Mouse (Mus musculus): ENCODE data around the gene E330021D16Rik.
"Not testable (repeated sequence)": the region's sequence is repeated elsewhere in the genome, so short reads cannot be mapped to it uniquely, and the experiment has no call there.

The E330021D16Rik gene

GRCm38 (mm10) chr6:136415133-136415775 is at the start of gene E330021D16Rik:
E330021D16Rik (minus strand) TSS chr6:136415569.
- no peak for DNase-seq (ENCODE audit: low spot score in 2 of 2)

GRCm38 (mm10) chr6:136465021-136465420 is 49.7 kb upstream of the E330021D16Rik start:
- DNase-seq (ENCODE audit: low spot score in 2 of 2): no peak

- peak; percentile 46 to 51 for DNase-seq (ENCODE audit: low spot score in 2 of 2)
These were observed 48.8 kb upstream of the E330021D16Rik start for GRCm38 (mm10) chr6:136464121-136464621.

- no peak for DNase-seq (ENCODE audit: low spot score in 2 of 2)
These were observed 48.1 kb upstream of the E330021D16Rik start for GRCm38 (mm10) chr6:136463491-136463890.

GRCm38 (mm10) chr6:136459156-136459555 is 43.8 kb upstream of the E330021D16Rik start:
- no peak for DNase-seq (ENCODE audit: low spot score in 2 of 2)

GRCm38 (mm10) chr6:136456302-136456701 is 40.9 kb upstream of the E330021D16Rik start:
- DNase-seq (ENCODE audit: low spot score in 2 of 2): no peak

- peak in 1 of 2 experiments; percentile 22 for DNase-seq (ENCODE audit: low spot score in 2 of 2)
These were observed 40.3 kb upstream of the E330021D16Rik start for GRCm38 (mm10) chr6:136455696-136456095.

- no peak for DNase-seq (ENCODE audit: low spot score in 2 of 2)
These were observed 37.3 kb upstream of the E330021D16Rik start for GRCm38 (mm10) chr6:136452623-136453022.

GRCm38 (mm10) chr6:136450863-136451262 is 35.5 kb upstream of the E330021D16Rik start:
- DNase-seq (ENCODE audit: low spot score in 2 of 2): no peak

- DNase-seq (ENCODE audit: low spot score in 2 of 2): no peak
These were observed 34.6 kb upstream of the E330021D16Rik start for GRCm38 (mm10) chr6:136449930-136450329.

GRCm38 (mm10) chr6:136449270-136449692 is 33.9 kb upstream of the E330021D16Rik start:
- DNase-seq (ENCODE audit: low spot score in 2 of 2): peak; percentile 66 to 70

GRCm38 (mm10) chr6:136439205-136439604 is 23.8 kb upstream of the E330021D16Rik start:
- not testable (repeated sequence) for DNase-seq (ENCODE audit: low spot score in 2 of 2)

GRCm38 (mm10) chr6:136436151-136436550 is 20.8 kb upstream of the E330021D16Rik start:
- DNase-seq (ENCODE audit: low spot score in 2 of 2): not testable (repeated sequence)

- no peak for DNase-seq (ENCODE audit: low spot score in 2 of 2)
These were observed 18.2 kb upstream of the E330021D16Rik start for GRCm38 (mm10) chr6:136433573-136433972.

- no peak for DNase-seq (ENCODE audit: low spot score in 2 of 2)
These were observed 16.5 kb upstream of the E330021D16Rik start for GRCm38 (mm10) chr6:136431896-136432248.

- DNase-seq (ENCODE audit: low spot score in 2 of 2): peak in 1 of 2 experiments; percentile 17
These were observed 16.0 kb upstream of the E330021D16Rik start for GRCm38 (mm10) chr6:136431169-136431895.

GRCm38 (mm10) chr6:136429441-136429840 is 14.1 kb upstream of the E330021D16Rik start:
- no peak for DNase-seq (ENCODE audit: low spot score in 2 of 2)

GRCm38 (mm10) chr6:136428412-136428811 is 13.0 kb upstream of the E330021D16Rik start:
- DNase-seq (ENCODE audit: low spot score in 2 of 2): no peak

GRCm38 (mm10) chr6:136427240-136427639 is 11.9 kb upstream of the E330021D16Rik start:
- DNase-seq (ENCODE audit: low spot score in 2 of 2): no peak

- no peak for DNase-seq (ENCODE audit: low spot score in 2 of 2)
These were observed 10.6 kb upstream of the E330021D16Rik start for GRCm38 (mm10) chr6:136425956-136426355.

- DNase-seq (ENCODE audit: low spot score in 2 of 2): no peak
These were observed 8.8 kb upstream of the E330021D16Rik start for GRCm38 (mm10) chr6:136424166-136424565.

GRCm38 (mm10) chr6:136423201-136423600 is 7.8 kb upstream of the E330021D16Rik start:
- DNase-seq (ENCODE audit: low spot score in 2 of 2): no peak
